Mouse (Mus musculus) CH12.LX (cell line): ENCODE results near the gene Tbl2. TPM values are rescaled to one million over a fixed set of nuclear protein-coding genes. Genes with fewer than 3 reads are reported as not detected.
A peak's percentile ranks its signal among the peaks of the same experiment; 100 is the strongest.

Experiments used
- DNase-seq: peaks from one replicate; pipeline ENCODE4 v3.0.0-alpha.2; 2013; ENCODE audit errors: extremely low read depth
- H3K27ac ChIP-seq: 2 replicates; pipeline ENCODE4 v1.5.1; 2012; ENCODE audit warnings: low read depth, mild to moderate bottlenecking, control low read depth, moderate library complexity; ENCODE audit not compliant: insufficient read depth
- H3K27me3 ChIP-seq: replicated peaks from 2 replicates; pipeline ENCODE3; 2012; ENCODE audit warnings: inconsistent platforms
- H3K36me3 ChIP-seq, 2 experiments: replicated peaks in 1 of 2; 2 replicates each; pipeline versions ENCODE3 to v1.6.1; 2012; ENCODE audit warnings: inconsistent platforms in 1 of 2, low read length in 1 of 2, mild to moderate bottlenecking in 1 of 2, mixed read lengths in 1 of 2, moderate library complexity in 1 of 2; ENCODE audit not compliant: control insufficient read depth in 1 of 2, insufficient read depth in 1 of 2
- H3K4me1 ChIP-seq, 2 experiments: 2 replicates each; pipeline ENCODE4 v1.6.1; 2012; ENCODE audit warnings: inconsistent platforms in 1 of 2, moderate library complexity in 1 of 2; ENCODE audit not compliant: insufficient read depth in 2 of 2, control insufficient read depth in 1 of 2
- H3K4me2 ChIP-seq: 2 replicates; pipeline ENCODE4 v1.6.1; 2012; ENCODE audit warnings: low read depth, mild to moderate bottlenecking, control low read depth; ENCODE audit not compliant: poor library complexity, insufficient read depth, severe bottlenecking
- H3K4me3 ChIP-seq, 3 experiments: fragments of 150-350 bp in 1 of 3; sonication (generic) in 1 of 3; replicated peaks in 1 of 3; 2 replicates each; pipeline versions ENCODE3 to v1.5.1; 2011 to 2012; ENCODE audit warnings: low read depth in 2 of 3, low read length in 2 of 3, mild to moderate bottlenecking in 2 of 3, moderate library complexity in 2 of 3, control low read depth in 1 of 3, improper control_type of control experiment in 1 of 3, inconsistent platforms in 1 of 3, mixed read lengths in 1 of 3; ENCODE audit not compliant: poor library complexity in 1 of 3
- H3K79me2 ChIP-seq: replicated peaks from 2 replicates; pipeline ENCODE4 v1.6.1; 2012; ENCODE audit warnings: mild to moderate bottlenecking, moderate library complexity; ENCODE audit not compliant: control insufficient read depth, poor library complexity, insufficient read depth, severe bottlenecking; ENCODE audit errors: extremely low read depth
- H3K9ac ChIP-seq: 2 replicates; pipeline ENCODE4 v1.6.1; 2012; ENCODE audit warnings: low read depth, mild to moderate bottlenecking, control low read depth, moderate library complexity; ENCODE audit not compliant: insufficient read depth
- H3K9me3 ChIP-seq: replicated peaks from 2 replicates; pipeline ENCODE3; 2012; ENCODE audit warnings: low read length, inconsistent platforms, mixed read lengths
- BHLHE40 ChIP-seq: IDR thresholded peaks from 2 replicates; pipeline ENCODE4 v1.6.1; 2011; ENCODE audit warnings: mild to moderate bottlenecking, low read depth, low read length, improper control_type of control experiment
- CHD1 ChIP-seq: IDR thresholded peaks from 2 replicates; pipeline ENCODE4 v1.6.1; 2012; ENCODE audit warnings: low read depth, low read length, improper control_type of control experiment, inconsistent platforms
- CTCF ChIP-seq, 2 experiments: IDR thresholded peaks in 1 of 2; conservative IDR thresholded peaks in 1 of 2; 2 replicates each; pipeline ENCODE4 v1.5.1; 2011 to 2012; ENCODE audit warnings: low read depth in 2 of 2, low read length in 2 of 2, improper control_type of control experiment in 1 of 2, inconsistent platforms in 1 of 2, mild to moderate bottlenecking in 1 of 2, moderate library complexity in 1 of 2
- E2F4 ChIP-seq: IDR thresholded peaks from 2 replicates; pipeline ENCODE4 v1.6.1; 2011; ENCODE audit warnings: low read depth, low read length, improper control_type of control experiment; ENCODE audit not compliant: insufficient replicate concordance
- ELF1 ChIP-seq: IDR thresholded peaks from 2 replicates; pipeline ENCODE4 v1.6.1; 2014; ENCODE audit warnings: low read depth, mild to moderate bottlenecking, inconsistent platforms, low read length, improper control_type of control experiment
- EP300 ChIP-seq: IDR thresholded peaks from 2 replicates; pipeline ENCODE4 v1.6.1; 2011; ENCODE audit warnings: low read length, improper control_type of control experiment
- ETS1 ChIP-seq: conservative IDR thresholded peaks from 2 replicates; pipeline ENCODE4 v1.6.1; 2012; ENCODE audit warnings: low read depth, mild to moderate bottlenecking, inconsistent platforms, low read length, improper control_type of control experiment, moderate library complexity
- HCFC1 ChIP-seq: IDR thresholded peaks from 2 replicates; pipeline ENCODE4 v1.6.1; 2012; ENCODE audit warnings: low read depth, mild to moderate bottlenecking, inconsistent platforms, low read length, improper control_type of control experiment
- IRF4 ChIP-seq: IDR thresholded peaks from 2 replicates; pipeline ENCODE4 v1.6.1; 2014; ENCODE audit warnings: low read depth, mild to moderate bottlenecking, inconsistent platforms, low read length, improper control_type of control experiment
- JUND ChIP-seq: conservative IDR thresholded peaks from 2 replicates; pipeline ENCODE4 v1.6.1; 2011; ENCODE audit warnings: low read depth, low read length, improper control_type of control experiment
- KAT2A ChIP-seq: IDR thresholded peaks from 2 replicates; pipeline ENCODE4 v1.6.1; 2012; ENCODE audit warnings: low read length, improper control_type of control experiment, inconsistent platforms; ENCODE audit not compliant: insufficient replicate concordance
- MAZ ChIP-seq: IDR thresholded peaks from 2 replicates; pipeline ENCODE4 v1.6.1; 2012; ENCODE audit warnings: low read depth, mild to moderate bottlenecking, inconsistent platforms, low read length, improper control_type of control experiment, moderate library complexity
- MXI1 ChIP-seq: IDR thresholded peaks from 2 replicates; pipeline ENCODE4 v1.6.1; 2011; ENCODE audit warnings: mild to moderate bottlenecking, low read depth, low read length, improper control_type of control experiment
- MYC ChIP-seq: IDR thresholded peaks from 2 replicates; pipeline ENCODE4 v1.6.1; 2011; ENCODE audit warnings: low read depth, mild to moderate bottlenecking, improper control_type of control experiment, low read length
- NELFE ChIP-seq: IDR thresholded peaks from 2 replicates; pipeline ENCODE4 v1.6.1; 2011; ENCODE audit warnings: low read depth, low read length, improper control_type of control experiment
- NRF1 ChIP-seq: IDR thresholded peaks from 2 replicates; pipeline ENCODE4 v1.6.1; 2014; ENCODE audit warnings: low read depth, mild to moderate bottlenecking, inconsistent platforms, low read length, improper control_type of control experiment, moderate library complexity
- POLR2A ChIP-seq: IDR thresholded peaks from 2 replicates; pipeline ENCODE4 v1.6.1; 2011; ENCODE audit warnings: low read depth, mild to moderate bottlenecking, improper control_type of control experiment, low read length
- RAD21 ChIP-seq: IDR thresholded peaks from 2 replicates; pipeline ENCODE4 v1.6.1; 2011; ENCODE audit warnings: low read depth, mild to moderate bottlenecking, low read length, improper control_type of control experiment, moderate library complexity
- RCOR1 ChIP-seq: conservative IDR thresholded peaks from 2 replicates; pipeline ENCODE4 v1.6.1; 2012; ENCODE audit warnings: low read depth, mild to moderate bottlenecking, inconsistent platforms, low read length, improper control_type of control experiment
- TBP ChIP-seq: conservative IDR thresholded peaks from 2 replicates; pipeline ENCODE4 v1.6.1; 2011; ENCODE audit warnings: low read depth, low read length, improper control_type of control experiment
- TCF12 ChIP-seq: IDR thresholded peaks from 2 replicates; pipeline ENCODE4 v1.6.1; 2014; ENCODE audit warnings: low read depth, mild to moderate bottlenecking, inconsistent platforms, low read length, improper control_type of control experiment
- USF1 ChIP-seq: IDR thresholded peaks from 2 replicates; pipeline ENCODE4 v1.6.1; 2014; ENCODE audit warnings: low read depth, mild to moderate bottlenecking, inconsistent platforms, low read length, improper control_type of control experiment
- ZC3H11A ChIP-seq: IDR thresholded peaks from 2 replicates; pipeline ENCODE4 v1.6.1; 2012; ENCODE audit warnings: low read depth, mild to moderate bottlenecking, inconsistent platforms, low read length, improper control_type of control experiment
- ZMIZ1 ChIP-seq: IDR thresholded peaks from 2 replicates; pipeline ENCODE4 v1.6.1; 2012; ENCODE audit warnings: low read depth, mild to moderate bottlenecking, inconsistent platforms, low read length, improper control_type of control experiment
- dilution Hi-C: fragments of 300-500 bp; cut with MboI; formaldehyde crosslinking; loops from 2 replicates; pipeline ENCODE4 v1.14.3; 2020; ENCODE audit warnings: low sequenced_read_pairs; ENCODE audit not compliant: extremely low pct_unique_long_range_greater_than_20kb, extremely low pct_ligation_motif_present
- in situ Hi-C: fragments of 300-500 bp; cut with MboI; formaldehyde crosslinking; loops from 3 replicates; pipeline ENCODE4 v1.14.3; 2019; ENCODE audit warnings: low sequenced_read_pairs, low pct_ligation_motif_present, low pct_unique_long_range_greater_than_20kb, mixed read lengths
- polyA plus RNA-seq: library from polyadenylated mRNA; unstranded; fragments of >175 nt; gene quantifications from 2 replicates; pipeline ENCODE4 v1.2.1, GENCODE M21; 2012; ENCODE audit warnings: low read depth; ENCODE audit not compliant: insufficient read length
- total RNA-seq, 2 experiments: library from RNA; depleted of rRNA; stranded (reverse); fragments of 300-350 nt in 1 of 2; fragments of >200 nt in 1 of 2; gene quantifications; 2 replicates each; pipeline ENCODE4 v1.2.3; 2012 to 2014

The Tbl2 gene
- total and polyA plus RNA-seq, 3 experiments, result 20.0 to 31.9 (median 24.8) TPM

DNA sequence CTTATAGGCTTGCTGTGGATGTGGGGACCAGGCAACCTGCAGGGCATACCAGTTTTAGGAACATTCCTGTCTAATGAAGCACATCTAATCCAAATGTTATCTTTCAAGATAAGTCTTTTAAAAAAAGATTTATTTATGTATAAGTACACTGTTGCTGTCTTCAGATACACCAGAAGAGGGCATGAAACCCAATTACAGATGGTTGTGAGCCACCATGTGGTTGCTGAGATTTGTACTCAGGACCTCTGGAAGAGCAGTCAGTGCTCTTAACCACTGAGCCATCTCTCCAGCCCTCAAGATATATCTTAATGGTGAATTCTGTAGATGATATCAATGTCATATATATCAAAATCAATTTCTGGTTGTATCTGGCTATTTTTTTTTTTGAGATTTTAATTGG is 3.5 kb upstream of the Tbl2 start:
- no peak overlapping the region for H3K4me2 ChIP-seq
- H3K36me3 ChIP-seq, result peaks cover 0 to 1% of the 10 kb centered on the region in 2 experiments
- H3K9ac ChIP-seq, result no peak overlapping the region
- H3K27me3 ChIP-seq, result peaks cover 29% of the 10 kb centered on the region
- dilution Hi-C loops, result no loop called here
- peaks cover 6% of the 10 kb centered on the region for H3K9me3 ChIP-seq
- peaks cover 0 to 15% of the 10 kb centered on the region in 2 experiments; a peak in 2 of 4 replicates for H3K4me1 ChIP-seq
- DNase-seq, result no peak
- H3K27ac ChIP-seq, result no peak overlapping the region
- in situ Hi-C loops, result no loop called here
- H3K4me3 ChIP-seq, result no peak overlapping the region
- TF ChIP-seq USF1, result no peak
- TF ChIP-seq CTCF (conservative IDR thresholded peaks at IDR 0.05 in 1 of 2, IDR thresholded peaks at IDR 0.05 in 1 of 2; ENCODE audit: low read depth in 2 of 2, low read length in 2 of 2), result peak in 1 of 2 experiments; percentile 67; a peak in 2 of 4 replicates
- H3K79me2 ChIP-seq, result peaks cover 9% of the 10 kb centered on the region

DNA sequence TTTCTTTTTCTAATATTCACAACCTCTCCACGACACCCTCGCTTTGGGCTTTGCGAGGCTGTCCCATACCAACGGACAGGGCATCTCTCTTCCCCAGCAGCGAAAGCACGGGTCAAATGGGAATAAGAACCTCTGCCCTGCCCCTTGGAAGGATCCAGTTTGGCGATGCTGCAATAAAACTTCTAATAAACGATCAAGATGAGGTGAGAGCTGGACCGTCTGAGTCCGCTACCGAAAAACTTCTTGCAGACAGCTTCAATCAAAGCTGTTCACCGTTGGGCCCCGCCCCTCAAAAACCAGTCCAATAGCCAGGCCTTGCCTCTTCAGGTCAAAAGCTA is 773 bp upstream of the Tbl2 start:
- Histone ChIP-seq H3K9ac (peak overlapping the region; percentile 69), H3K79me2 (peaks cover 11% of the 10 kb centered on the region), H3K9me3 (no peaks in the 10 kb centered on the region), H3K27ac (peak overlapping the region; percentile 34; the same call in 1 of the 2 replicates), H3K4me2 (peak overlapping the region; percentile 39; the same call in 1 of the 2 replicates), H3K27me3 (peaks cover 4% of the 10 kb centered on the region), H3K4me1 (peaks cover 0 to 16% of the 10 kb centered on the region in 2 experiments; a peak in 2 of 4 replicates), H3K36me3 (peaks cover 7 to 19% of the 10 kb centered on the region in 2 experiments), H3K4me3 (peak overlapping the region; percentile 63 to 80 (median 67))
- TF ChIP-seq JUND, result no peak
- peak; percentile 78 for TF ChIP-seq TBP
- 0 out of 2 replicates have a peak, but pooled peaks have one; percentile 17 for TF ChIP-seq NRF1
- 0 out of 2 replicates have a peak, but pooled peaks have one; percentile 31 for TF ChIP-seq RCOR1
- 0 out of 2 replicates have a peak, but pooled peaks have one; percentile 46 for TF ChIP-seq ZMIZ1
- peak; percentile 6; the same call in 1 of the 2 replicates for TF ChIP-seq MAZ
- TF ChIP-seq NELFE, result peak; percentile 83
- TF ChIP-seq POLR2A, result peak; percentile 74; the same call in 1 of the 2 replicates
- no peak for TF ChIP-seq RAD21
- TF ChIP-seq KAT2A, result no peak
- peak; percentile 71; the same call in 1 of the 2 replicates for TF ChIP-seq TCF12
- dilution Hi-C loops (no loop called here), in situ Hi-C loops (no loop called here)
- no peak for DNase-seq

DNA sequence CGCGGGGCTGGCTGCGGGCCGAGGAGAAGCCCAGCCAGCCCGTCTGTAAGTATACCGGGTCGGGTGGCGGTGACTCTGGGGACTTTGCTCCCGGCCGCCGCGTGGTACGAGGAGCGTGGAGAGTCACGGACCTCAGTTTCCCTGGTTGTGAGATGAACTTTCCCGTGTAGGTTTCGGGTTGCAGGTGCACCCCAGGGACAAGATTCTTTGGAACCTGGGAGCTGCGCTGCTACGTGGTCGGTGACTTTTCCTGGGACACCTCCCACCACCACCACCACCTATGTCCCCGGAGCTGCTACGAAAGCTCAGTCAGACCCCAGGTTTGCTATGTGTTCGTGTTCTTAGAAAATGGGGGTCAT is 342 bp downstream of the Tbl2 start:
- Histone ChIP-seq H3K27me3 (no peaks in the 10 kb centered on the region), H3K4me1 (peaks cover 0 to 16% of the 10 kb centered on the region in 2 experiments; a peak in 2 of 4 replicates), H3K4me3 (peak overlapping the region; percentile 80 to 95 (median 91)), H3K79me2 (peaks cover 11% of the 10 kb centered on the region), H3K9me3 (no peaks in the 10 kb centered on the region), H3K27ac (no peak overlapping the region), H3K4me2 (peak overlapping the region; percentile 72; the same call in 1 of the 2 replicates), H3K9ac (peak overlapping the region; percentile 70), H3K36me3 (peaks cover 15 to 28% of the 10 kb centered on the region in 2 experiments)
- dilution Hi-C loops (no loop called here), in situ Hi-C loops (no loop called here)
- no peak for TF ChIP-seq IRF4
- TF ChIP-seq JUND, result no peak
- TF ChIP-seq MXI1, result peak; percentile 66; the same call in 1 of the 2 replicates
- TF ChIP-seq E2F4, result no peak
- TF ChIP-seq ELF1, result no peak
- no peak for TF ChIP-seq HCFC1
- TF ChIP-seq TCF12, result 0 out of 2 replicates have a peak, but pooled peaks have one; percentile 2
- peak; percentile 75 for TF ChIP-seq MYC
- no peak for TF ChIP-seq BHLHE40
- TF ChIP-seq RAD21, result no peak
- no peak for TF ChIP-seq KAT2A
- no peak for TF ChIP-seq EP300
- no peak for TF ChIP-seq ZC3H11A
- TF ChIP-seq ZMIZ1, result no peak
- no peak for TF ChIP-seq ETS1
- no peak for TF ChIP-seq CHD1
- TF ChIP-seq RCOR1, result no peak
- DNase-seq, result no peak
